Mouse (Mus musculus) gonadal fat pad, adult 2 months (tissue): Measurements from ENCODE around the gene Rprd1b. TPM values are rescaled to one million over a fixed set of nuclear protein-coding genes. Genes with fewer than 3 reads are reported as not detected.

Experiments
- DNase-seq: peaks from one replicate; pipeline ENCODE4 v3.0.0-alpha.2; 2012; ENCODE audit warnings: low read depth
- polyA plus RNA-seq: library from polyadenylated mRNA; depleted of rRNA; stranded (reverse); fragments of >200 nt; gene quantifications from 2 replicates; pipeline ENCODE4 v1.2.3, GENCODE M21; 2012; rRNA removed

Gene Rprd1b
- polyA plus RNA-seq: 16.2 and 18.1 TPM in 2 replicates

- DNase-seq: peak; percentile 58
Measured at GRCm38 (mm10) chr2:158028354-158028863, at the start of gene Rprd1b, which contains the start of gene Tti1. TSS of gene Rprd1b (plus strand) at chr2:158028497. TSS of gene Tti1 (minus strand) at chr2:158028433.

GRCm38 (mm10) chr2:157979241-157979640, 49.1 kb upstream of the Rprd1b start:
- DNase-seq: no peak

DNA sequence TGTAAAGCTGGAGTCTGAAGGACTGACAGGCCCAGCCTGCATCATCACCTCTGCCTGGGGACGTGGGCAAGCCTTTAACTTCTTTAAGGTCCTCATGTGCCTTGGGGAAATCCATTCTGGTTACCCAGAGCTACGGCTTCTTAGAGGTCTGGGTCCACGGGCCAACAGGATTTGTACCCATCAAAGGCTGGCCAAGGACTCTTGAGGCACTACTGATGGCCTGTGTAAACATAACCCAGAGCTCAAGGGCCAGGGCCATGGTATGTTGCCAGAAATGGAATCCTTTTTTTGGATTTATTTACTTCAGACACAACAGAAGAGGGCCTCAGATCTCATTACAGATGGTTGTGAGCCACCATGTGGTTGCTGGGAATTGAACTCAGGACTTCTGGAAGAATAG, 45.6 kb upstream of the Rprd1b start:
- DNase-seq: no peak

GRCm38 (mm10) chr2:157983276-157983675, 45.0 kb upstream of the Rprd1b start:
- no peak for DNase-seq

- no peak for DNase-seq
Measured at GRCm38 (mm10) chr2:157985611-157986010, 42.7 kb upstream of the Rprd1b start.

DNA sequence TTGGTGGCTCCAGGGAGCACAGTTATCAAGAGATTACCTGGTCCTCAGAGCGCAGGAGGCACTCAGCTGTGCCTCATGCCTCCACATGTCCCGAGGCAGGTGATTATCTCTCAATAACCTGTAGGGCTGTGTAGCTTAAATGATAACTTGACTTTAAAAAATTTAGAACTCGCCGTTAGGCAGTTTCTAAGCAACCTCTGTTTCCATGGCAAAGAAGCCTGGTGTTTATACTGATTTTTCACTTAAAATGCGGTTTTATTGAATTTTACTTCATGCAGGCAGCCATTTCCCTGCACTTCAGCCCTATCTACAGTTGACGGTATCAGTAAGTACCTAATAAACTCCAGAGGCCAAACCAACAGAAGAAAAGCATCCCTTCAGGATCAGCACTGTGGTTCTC, 42.1 kb upstream of the Rprd1b start:
- DNase-seq: no peak

GRCm38 (mm10) chr2:157988416-157989190, 39.7 kb upstream of the Rprd1b start:
- DNase-seq: no peak

DNA sequence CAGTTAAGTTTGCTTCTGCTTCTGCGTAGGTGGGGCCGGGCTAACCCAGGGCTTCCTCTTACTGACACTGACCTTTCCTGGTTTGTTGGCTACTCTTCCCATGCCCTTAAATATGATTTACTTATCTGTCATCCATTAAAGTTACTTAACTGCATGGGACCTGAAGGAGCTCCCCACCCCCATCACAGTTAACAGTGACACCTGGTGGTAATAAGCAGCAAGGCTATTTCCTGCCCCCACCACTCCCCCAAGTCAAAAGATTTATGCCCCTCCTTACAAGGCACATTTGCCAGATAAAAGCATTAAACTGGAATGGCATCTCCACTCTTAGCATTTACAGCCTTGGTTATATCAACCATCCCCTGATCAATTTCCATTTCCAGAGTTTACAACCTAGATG, 38.4 kb upstream of the Rprd1b start:
- no peak for DNase-seq

GRCm38 (mm10) chr2:157991026-157991425, 37.3 kb upstream of the Rprd1b start:
- no peak for DNase-seq

DNA sequence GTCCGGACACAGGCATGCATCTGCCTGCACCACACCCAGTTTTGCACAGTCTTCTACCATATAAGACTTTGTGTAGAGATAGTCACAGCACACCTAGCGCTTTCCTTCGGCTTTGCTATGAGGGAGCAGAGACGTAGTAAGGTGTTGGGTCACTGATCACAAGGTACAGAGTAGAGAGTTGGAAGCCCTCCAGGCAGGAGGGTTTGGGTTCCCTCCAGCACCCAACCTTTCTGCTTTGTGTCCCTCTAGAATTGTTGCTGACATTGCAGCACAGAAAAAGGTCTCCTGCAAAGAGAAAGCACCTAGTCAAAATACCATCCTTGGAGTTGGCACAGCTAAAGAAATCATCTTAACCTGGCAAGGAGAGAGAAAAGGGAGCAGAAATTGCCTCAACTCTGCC, 35.8 kb upstream of the Rprd1b start:
- DNase-seq: no peak

- DNase-seq: no peak
Measured at GRCm38 (mm10) chr2:157998817-157999216, 29.5 kb upstream of the Rprd1b start.

- no peak for DNase-seq
Measured at GRCm38 (mm10) chr2:158004620-158005019, 23.7 kb upstream of the Rprd1b start.

DNA sequence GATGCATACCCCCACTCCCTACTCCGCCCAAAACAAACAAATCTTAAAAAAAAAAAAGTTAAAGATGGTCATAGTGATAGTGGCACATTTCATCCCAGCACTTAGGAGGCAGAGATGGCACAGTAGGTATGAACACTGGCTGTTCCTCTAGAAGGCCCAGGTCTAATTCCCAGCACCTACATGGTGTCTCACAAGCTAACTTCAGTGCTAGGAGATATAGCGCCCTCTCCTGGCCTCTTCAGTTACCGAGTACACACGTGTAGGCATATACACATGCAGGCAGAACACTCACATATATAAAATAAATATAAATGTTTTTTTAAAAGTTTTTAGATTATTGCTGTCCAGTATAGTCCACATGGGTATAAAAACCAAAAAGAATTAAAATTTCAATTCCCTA, 22.7 kb upstream of the Rprd1b start:
- DNase-seq: no peak

DNA sequence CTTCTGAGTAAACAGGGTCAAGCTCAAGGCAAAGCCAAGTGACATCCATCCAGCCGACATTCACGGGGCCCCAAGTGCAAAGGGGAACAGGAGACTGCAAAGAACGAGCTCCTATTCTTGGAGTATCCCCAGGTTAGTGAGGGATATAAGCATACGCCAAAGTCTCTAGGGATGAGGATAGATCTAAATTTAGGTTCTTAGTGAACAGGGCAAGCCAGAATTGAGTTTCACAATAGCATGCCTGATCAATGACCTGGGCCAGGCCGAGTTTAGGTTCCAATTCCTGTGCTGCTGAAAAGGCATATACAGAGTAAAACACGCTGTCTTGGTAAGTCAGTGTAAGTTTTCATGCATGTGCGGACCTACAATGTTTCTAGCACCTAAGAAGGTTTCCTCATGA, 18.9 kb upstream of the Rprd1b start:
- no peak for DNase-seq

DNA sequence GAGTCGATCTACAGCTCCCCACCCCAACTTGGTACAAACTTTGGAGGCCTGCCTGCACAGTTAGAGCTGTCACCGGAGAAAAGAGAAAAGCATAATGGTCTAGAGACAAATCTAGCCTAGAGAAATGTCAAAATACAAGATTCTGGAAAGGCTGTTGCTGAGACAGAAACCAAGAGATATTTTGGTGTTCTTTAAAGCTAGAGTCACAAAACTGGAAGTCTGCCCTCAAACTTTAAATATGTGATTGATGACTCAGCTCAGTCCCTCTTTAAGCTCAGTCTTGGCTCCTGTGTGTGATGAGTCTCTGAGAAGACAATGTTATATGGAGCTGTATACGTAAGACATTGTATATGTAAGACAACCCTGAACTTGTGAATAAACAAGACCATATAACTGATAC, 15.7 kb upstream of the Rprd1b start:
- DNase-seq: no peak

- DNase-seq: no peak
Measured at GRCm38 (mm10) chr2:158017330-158017729, 11.0 kb upstream of the Rprd1b start.

GRCm38 (mm10) chr2:158027855-158028353, 393 bp upstream of the Rprd1b start:
- no peak for DNase-seq

GRCm38 (mm10) chr2:158030007-158030406, 1.7 kb downstream of the Rprd1b start:
- DNase-seq: no peak

GRCm38 (mm10) chr2:158035813-158036212, 7.5 kb downstream of the Rprd1b start:
- no peak for DNase-seq

GRCm38 (mm10) chr2:158036408-158036807, 8.1 kb downstream of the Rprd1b start:
- no peak for DNase-seq

DNA sequence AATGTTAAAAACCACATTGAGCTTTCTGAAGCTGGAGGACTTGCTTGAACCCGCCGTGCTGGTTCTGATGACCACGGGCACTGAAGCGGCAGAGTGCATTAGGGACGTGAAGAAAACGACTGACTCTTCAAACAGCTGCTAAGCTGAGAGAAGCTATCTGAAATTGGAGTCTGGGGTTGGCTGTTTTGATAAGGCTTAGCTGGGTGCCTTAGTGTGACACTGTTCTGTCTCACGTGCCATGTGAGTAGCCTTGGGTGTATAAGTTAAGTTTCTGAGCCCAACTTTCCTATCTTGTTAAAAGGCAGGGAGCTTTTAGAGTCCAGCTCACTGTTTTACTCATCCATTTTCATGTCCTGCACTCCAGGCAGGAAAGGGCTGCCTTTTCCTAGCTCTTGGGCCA, 8.7 kb downstream of the Rprd1b start:
- no peak for DNase-seq

- no peak for DNase-seq
Measured at GRCm38 (mm10) chr2:158037571-158037970, 9.3 kb downstream of the Rprd1b start.

DNA sequence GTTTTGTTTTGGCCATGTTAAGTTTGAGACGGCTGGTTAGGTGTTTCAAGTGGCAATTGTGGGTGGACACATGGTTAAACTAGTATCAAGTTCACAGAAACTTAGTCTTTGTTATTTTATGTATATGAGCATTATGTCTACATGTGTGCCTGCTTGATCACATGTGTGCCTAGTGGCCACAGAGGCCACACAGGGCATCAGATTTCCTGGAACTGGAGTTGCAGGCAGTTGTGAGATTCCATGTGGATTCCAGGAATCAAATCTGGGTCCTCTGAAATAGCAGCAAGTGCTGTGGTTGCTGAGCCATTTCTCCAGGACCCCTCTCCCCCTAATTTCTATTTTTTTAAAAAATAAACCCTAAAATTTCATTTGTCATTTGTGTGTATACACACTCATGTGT, 11.4 kb downstream of the Rprd1b start:
- DNase-seq: no peak
